Mouse (Mus musculus) liver, postnatal 0 days (tissue): Measurements from ENCODE around the gene Slc39a8. TPM values are rescaled to one million over a fixed set of nuclear protein-coding genes. Genes with fewer than 3 reads are reported as not detected.

Experiments used
- ATAC-seq: fragments of 200-750 bp; cut with Nextera tagmentation; 2 replicates; pipeline ENCODE4 v1.8.0; 2017; ENCODE audit warnings: mild to moderate bottlenecking, moderate library complexity
- DNase-seq: peaks from one replicate; pipeline ENCODE4 v3.0.0-alpha.2; 2016
- H3K27ac ChIP-seq: fragments of 300-500 bp; sonication (generic); 2 replicates; pipeline ENCODE4 v1.5.1; 2014; ENCODE audit warnings: antibody characterized with exemption, moderate library complexity, mild to moderate bottlenecking, low read depth
- H3K27me3 ChIP-seq: fragments of 300-500 bp; sonication (generic); 2 replicates; pipeline ENCODE4 v1.6.1; 2014; ENCODE audit warnings: low read length, control low read depth, mixed read lengths; ENCODE audit not compliant: insufficient read depth
- H3K36me3 ChIP-seq: fragments of 300-500 bp; sonication (generic); replicated peaks from 2 replicates; pipeline ENCODE4 v1.6.1; 2014; ENCODE audit warnings: mild to moderate bottlenecking, control low read depth, low read length, moderate library complexity, mixed read lengths; ENCODE audit not compliant: insufficient read depth
- H3K4me1 ChIP-seq: fragments of 300-500 bp; sonication (generic); 2 replicates; pipeline ENCODE4 v1.6.1; 2014; ENCODE audit warnings: antibody characterized with exemption, mild to moderate bottlenecking, control low read depth; ENCODE audit not compliant: insufficient read depth
- H3K4me2 ChIP-seq: fragments of 300-500 bp; sonication (generic); 2 replicates; pipeline ENCODE4 v1.6.1; 2014; ENCODE audit warnings: low read depth, mild to moderate bottlenecking, low read length, moderate library complexity, mixed read lengths
- H3K4me3 ChIP-seq: fragments of 300-500 bp; sonication (generic); 2 replicates; pipeline ENCODE4 v1.5.1; 2014; ENCODE audit warnings: low read depth, low read length
- H3K9ac ChIP-seq: fragments of 300-500 bp; sonication (generic); replicated peaks from 2 replicates; pipeline ENCODE4 v1.6.1; 2014; ENCODE audit warnings: mild to moderate bottlenecking, moderate library complexity
- H3K9me3 ChIP-seq: fragments of 300-500 bp; sonication (generic); 2 replicates; pipeline ENCODE4 v1.6.1; 2016; ENCODE audit warnings: mild to moderate bottlenecking, control low read depth, low read length, mixed read lengths
- CTCF ChIP-seq: sonication (generic); IDR thresholded peaks from 2 replicates; pipeline ENCODE4 v1.5.1; 2016; ENCODE audit warnings: antibody characterized with exemption, low read depth
- EP300 ChIP-seq: IDR thresholded peaks from 2 replicates; pipeline ENCODE4 v1.6.1; 2016; ENCODE audit warnings: antibody characterized with exemption, low read depth, mild to moderate bottlenecking
- WGBS: fragments of 180-500 bp; shearing (Covaris S2); extraction: QIAGEN DNeasy Blood & Tissue Kit; methylation state at CpG from one replicate; pipeline ENCODE4 v1.1.7; 2014; ENCODE audit not compliant: insufficient replicate concordance; 5-methylcytosine and 5-hydroxymethylcytosine counted together
- polyA plus RNA-seq: library from polyadenylated mRNA; unstranded; fragments of >200 nt; fragmentation: Nextera tagmentation; extraction: Ambion mirVana; gene quantifications from 2 replicates; pipeline ENCODE4 v1.2.1, GENCODE M21; 2015

Gene Slc39a8
- polyA plus RNA-seq, 1 experiment from 2014 or later, result 12.2 TPM

GRCm38 (mm10) chr3:135815973-135816727, 8.9 kb upstream of the Slc39a8 start:
- ATAC-seq (no peak), DNase-seq (no peak)

GRCm38 (mm10) chr3:135817124-135817523, 8.0 kb upstream of the Slc39a8 start:
- no peak overlapping the region for H3K4me2 ChIP-seq
- no peak for DNase-seq
- H3K4me3 ChIP-seq, result no peak overlapping the region
- H3K9ac ChIP-seq, result no peak overlapping the region
- 38% methylated on average over 1 of the region's 1 CpGs for WGBS
- H3K4me1 ChIP-seq, result no peaks in the 10 kb centered on the region
- no peak for TF ChIP-seq EP300
- TF ChIP-seq CTCF, result no peak
- no peaks in the 10 kb centered on the region for H3K27me3 ChIP-seq
- H3K36me3 ChIP-seq, result no peaks in the 10 kb centered on the region
- ATAC-seq, result no peak
- no peak overlapping the region for H3K27ac ChIP-seq
- no peaks in the 10 kb centered on the region for H3K9me3 ChIP-seq

More at GRCm38 (mm10) chr3:135815973-135816727, 8.9 kb upstream of the Slc39a8 start:
- no peak for TF ChIP-seq CTCF
- no peak for TF ChIP-seq EP300
- no peak overlapping the region for H3K9ac ChIP-seq
- 78% methylated on average over 5 of the region's 5 CpGs for WGBS
- no peaks in the 10 kb centered on the region for H3K36me3 ChIP-seq
- no peaks in the 10 kb centered on the region for H3K27me3 ChIP-seq
- H3K4me3 ChIP-seq, result no peak overlapping the region
- no peak overlapping the region for H3K27ac ChIP-seq
- H3K4me2 ChIP-seq, result no peak overlapping the region
- H3K4me1 ChIP-seq, result no peaks in the 10 kb centered on the region
- no peaks in the 10 kb centered on the region for H3K9me3 ChIP-seq

- H3K9me3 ChIP-seq, result no peaks in the 10 kb centered on the region
- H3K4me3 ChIP-seq, result peak overlapping the region; percentile 88
- no peak for DNase-seq
- H3K27me3 ChIP-seq, result no peaks in the 10 kb centered on the region
- ATAC-seq, result no peak
- peak overlapping the region; percentile 89; the same call in 1 of the 2 replicates for H3K27ac ChIP-seq
- peak overlapping the region; percentile 84; the same call in 1 of the 2 replicates for H3K9ac ChIP-seq
- H3K4me1 ChIP-seq, result peaks cover 6% of the 10 kb centered on the region; the same call in 1 of the 2 replicates
- no peaks in the 10 kb centered on the region for H3K36me3 ChIP-seq
- TF ChIP-seq CTCF (no peak), EP300 (no peak)
- peak overlapping the region; percentile 99 for H3K4me2 ChIP-seq
- 14% methylated on average over 3 of the region's 4 CpGs for WGBS
These were observed 643 bp upstream of the Slc39a8 start for GRCm38 (mm10) chr3:135824436-135824835.

GRCm38 (mm10) chr3:135825754-135826683, 940 bp downstream of the Slc39a8 start:
- Histone ChIP-seq H3K4me1 (peaks cover 6% of the 10 kb centered on the region; the same call in 1 of the 2 replicates), H3K4me2 (peak overlapping the region; percentile 99), H3K9me3 (no peaks in the 10 kb centered on the region), H3K27me3 (no peaks in the 10 kb centered on the region), H3K9ac (peak overlapping the region; percentile 84), H3K36me3 (no peaks in the 10 kb centered on the region), H3K4me3 (peak overlapping the region; percentile 88), H3K27ac (peak overlapping the region; percentile 89)
- ATAC-seq (peak; percentile 75), DNase-seq (peak; percentile 77)
- peak; percentile 46 for TF ChIP-seq CTCF
- no peak for TF ChIP-seq EP300
- under 1% methylated on average over 52 of the region's 57 CpGs for WGBS

GRCm38 (mm10) chr3:135826684-135827249, 1.7 kb downstream of the Slc39a8 start:
- ATAC-seq, result no peak
- H3K4me1 ChIP-seq, result peaks cover 6% of the 10 kb centered on the region; the same call in 1 of the 2 replicates
- H3K9me3 ChIP-seq, result no peaks in the 10 kb centered on the region
- TF ChIP-seq CTCF (no peak), EP300 (no peak)
- H3K4me3 ChIP-seq, result peak overlapping the region; percentile 88
- H3K27me3 ChIP-seq, result no peaks in the 10 kb centered on the region
- peak overlapping the region; percentile 84 for H3K9ac ChIP-seq
- peak overlapping the region; percentile 89 for H3K27ac ChIP-seq
- no peaks in the 10 kb centered on the region; the same call in 1 of the 2 replicates for H3K36me3 ChIP-seq
- no peak for DNase-seq
- WGBS, result 11% methylated on average over 12 of the region's 12 CpGs
- H3K4me2 ChIP-seq, result peak overlapping the region; percentile 99

- peak overlapping the region; percentile 99 for H3K4me2 ChIP-seq
- DNase-seq (no peak), ATAC-seq (no peak)
- no peak overlapping the region for H3K9ac ChIP-seq
- peak overlapping the region; percentile 88 for H3K4me3 ChIP-seq
- no peaks in the 10 kb centered on the region; the same call in 1 of the 2 replicates for H3K36me3 ChIP-seq
- peaks cover 6% of the 10 kb centered on the region; the same call in 1 of the 2 replicates for H3K4me1 ChIP-seq
- no peaks in the 10 kb centered on the region for H3K27me3 ChIP-seq
- 23% methylated on average over 1 of the region's 1 CpGs for WGBS
- no peak overlapping the region for H3K27ac ChIP-seq
- no peaks in the 10 kb centered on the region for H3K9me3 ChIP-seq
- TF ChIP-seq CTCF (no peak), EP300 (peak; percentile 61)
These were observed 2.9 kb downstream of the Slc39a8 start for GRCm38 (mm10) chr3:135828000-135828399.
